Mouse (Mus musculus) lung, postnatal 14 days (tissue): ENCODE measurements at regions not wholly inside any gene's neighbourhood (a gene's known extent, or its start where the extent isn't known, plus 50 kb on each side); places are given as distances from the start of the nearest gene placed in this dataset.
A peak's percentile ranks its signal among the peaks of the same experiment; 100 is the strongest.

ENCODE experiments used
- DNase-seq: peaks from one replicate; pipeline ENCODE4 v3.0.0; 2021

GRCm38 (mm10) chr8:116375758-116376157, 129.0 kb upstream of the Dynlrb2 start:
- no peak for DNase-seq

GRCm38 (mm10) chr8:116373063-116373462, 131.7 kb upstream of the Dynlrb2 start:
- peak; percentile 20 for DNase-seq

- DNase-seq: peak; percentile 54
Measured at GRCm38 (mm10) chr8:116372574-116372973, 132.2 kb upstream of the Dynlrb2 start.

- no peak for DNase-seq
Measured at GRCm38 (mm10) chr8:116372056-116372455, 132.7 kb upstream of the Dynlrb2 start.

- DNase-seq: no peak
Measured at GRCm38 (mm10) chr8:116367491-116367890, 137.3 kb upstream of the Dynlrb2 start.

GRCm38 (mm10) chr8:116366706-116367105, 138.1 kb upstream of the Dynlrb2 start:
- DNase-seq: no peak

- DNase-seq: no peak
Measured at GRCm38 (mm10) chr8:116364751-116365150, 140.0 kb upstream of the Dynlrb2 start.

GRCm38 (mm10) chr8:116364172-116364571, 140.6 kb upstream of the Dynlrb2 start:
- peak; percentile 11 for DNase-seq

- DNase-seq: no peak
Measured at GRCm38 (mm10) chr8:116362351-116362750, 142.4 kb upstream of the Dynlrb2 start.

- DNase-seq: no peak
Measured at GRCm38 (mm10) chr8:116359761-116360160, 145.0 kb upstream of the Dynlrb2 start.

GRCm38 (mm10) chr8:116354756-116355155, 150.0 kb upstream of the Dynlrb2 start:
- no peak for DNase-seq

- DNase-seq: no peak
Measured at GRCm38 (mm10) chr8:116353911-116354310, 150.9 kb upstream of the Dynlrb2 start.

- no peak for DNase-seq
Measured at GRCm38 (mm10) chr8:116352635-116353034, 152.1 kb upstream of the Dynlrb2 start.

- DNase-seq: no peak
Measured at GRCm38 (mm10) chr8:116348971-116349370, 155.8 kb upstream of the Dynlrb2 start.

GRCm38 (mm10) chr8:116346990-116347389, 157.8 kb upstream of the Dynlrb2 start:
- DNase-seq: no peak

GRCm38 (mm10) chr8:116344590-116345222, 160.1 kb upstream of the Dynlrb2 start:
- no peak for DNase-seq

- DNase-seq: no peak
Measured at GRCm38 (mm10) chr8:116343534-116343933, 161.2 kb upstream of the Dynlrb2 start.

- DNase-seq: no peak
Measured at GRCm38 (mm10) chr8:116334772-116335171, 170.0 kb upstream of the Dynlrb2 start.

- no peak for DNase-seq
Measured at GRCm38 (mm10) chr8:116334101-116334500, 170.7 kb upstream of the Dynlrb2 start.

- DNase-seq: no peak
Measured at GRCm38 (mm10) chr8:116320014-116320680, 184.6 kb upstream of the Dynlrb2 start.

- DNase-seq: no peak
Measured at GRCm38 (mm10) chr8:116315410-116315809, 189.4 kb upstream of the Dynlrb2 start.

- DNase-seq: no peak
Measured at GRCm38 (mm10) chr8:116314429-116315092, 190.2 kb upstream of the Dynlrb2 start.

- no peak for DNase-seq
Measured at GRCm38 (mm10) chr8:116298891-116299290, 205.9 kb upstream of the Dynlrb2 start.

- no peak for DNase-seq
Measured at GRCm38 (mm10) chr8:116290671-116291245, 214.0 kb upstream of the Dynlrb2 start.
